Mouse (Mus musculus): Measurements from ENCODE around the gene Cadps.

DNA sequence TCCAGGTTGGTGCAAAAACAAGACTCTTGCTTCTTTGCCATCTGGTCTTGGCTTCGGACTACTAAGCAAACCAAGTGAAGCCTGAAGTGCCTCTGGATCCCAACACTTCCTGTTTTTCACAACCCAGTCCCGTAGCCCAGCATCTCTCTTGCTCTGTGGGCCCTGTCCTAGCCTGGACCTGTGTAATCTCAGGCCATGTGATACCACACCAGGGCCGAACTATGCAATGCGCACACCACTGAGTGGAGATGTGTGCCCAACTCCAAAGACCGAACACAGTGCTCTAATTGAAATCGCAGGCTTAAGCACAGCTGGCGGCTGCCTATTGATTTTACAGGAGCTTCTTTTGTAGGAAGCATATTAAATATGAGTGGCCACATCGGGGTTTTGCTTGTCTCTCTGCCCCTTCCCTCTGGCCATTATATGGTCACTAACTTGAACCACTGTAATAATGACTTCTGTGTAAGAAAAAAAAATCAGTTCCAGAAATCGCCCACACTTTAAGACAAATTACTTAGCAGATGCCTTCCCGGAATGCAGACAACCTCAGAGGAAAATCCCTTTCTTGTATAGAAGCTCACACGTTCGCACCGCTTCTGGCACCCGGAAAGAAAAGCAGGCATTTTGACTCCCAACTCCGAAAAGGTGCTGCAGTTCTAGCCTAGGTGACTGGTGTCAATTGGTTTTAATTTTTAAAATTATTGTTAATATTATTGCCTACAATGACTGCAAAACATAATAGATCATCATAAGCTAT is 473.4 kb downstream of the Cadps start:
- TF ChIP-seq POLR2A (IDR thresholded peaks at IDR 0.05; ENCODE audit: insufficient read depth, low read depth, low read length), result no peak
- no peak for TF ChIP-seq CTCF (IDR thresholded peaks at IDR 0.05)

All from heart, adult 2 months (tissue).